Mouse (Mus musculus): ENCODE results near the gene Rabgap1l.

DNA sequence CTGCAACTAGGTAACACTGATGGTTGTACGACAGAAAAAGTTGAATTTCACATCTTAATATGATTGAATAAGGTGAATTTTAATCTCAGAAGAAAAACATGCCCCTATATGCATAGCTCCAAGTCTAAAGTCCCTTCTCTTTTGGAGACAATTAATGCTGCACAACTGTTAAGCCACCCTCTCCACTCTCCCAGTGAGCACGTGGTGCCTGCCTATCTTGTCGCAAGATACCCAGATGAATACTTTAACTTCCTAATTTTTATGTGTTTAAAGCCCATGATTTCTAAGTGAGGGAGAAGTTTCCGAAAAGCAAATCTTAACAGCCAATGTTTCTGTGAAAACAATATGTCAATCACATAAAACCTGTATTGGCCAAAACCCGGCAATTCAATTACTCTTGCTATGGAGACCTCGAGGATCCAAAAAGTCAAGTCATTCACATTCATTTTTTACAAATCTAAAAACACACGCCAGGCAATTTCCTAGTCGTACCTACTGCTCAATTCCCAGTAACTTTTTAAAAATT, 581.4 kb downstream of the Rabgap1l start:
- TF ChIP-seq CTCF (IDR thresholded peaks at IDR 0.05; ENCODE audit: borderline replicate concordance, control insufficient read depth, extremely low read depth, insufficient read depth, low read length, poor library complexity) (no peak), POLR2A (IDR thresholded peaks at IDR 0.05; ENCODE audit: control insufficient read depth, extremely low read depth, insufficient read depth, low read length, poor library complexity) (no peak)

Data from thymus, adult 2 months (tissue).